Comparison of ENCODE assay signal across 17 mouse cellular contexts in the genomic region with DNA sequence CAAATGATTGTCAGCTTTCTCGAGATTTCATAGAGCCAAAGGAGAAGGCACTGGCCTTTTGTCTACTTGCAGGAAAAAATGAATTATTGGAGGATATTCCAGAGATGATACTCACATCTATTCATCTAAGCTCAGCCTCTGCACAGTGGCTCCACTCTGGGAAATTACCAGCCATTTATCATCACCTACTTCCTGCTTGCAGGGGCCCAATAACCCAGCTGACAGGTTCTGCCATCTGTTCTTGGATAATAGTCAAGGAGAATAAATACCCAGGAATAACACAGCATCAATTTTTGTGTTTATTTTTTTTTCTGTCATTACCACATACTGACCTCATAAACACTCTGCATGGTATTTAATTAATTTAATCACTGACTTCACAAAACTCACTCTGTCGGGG.
"Had no signal": no experiment of that assay in that cellular context is flagged by ENCODE, and none has a peak within 500 bp of the region (broad histone marks: within the 10 kb centered on the region; RNA-seq: fewer than 3 reads in every experiment).

No protein-coding gene starts in this region.

- H3K4me3 ChIP-seq: layer of hippocampus, adult 2 months; limb, embryonic 12.5 days; liver, embryonic 13.5 days; lung, embryonic 15.5 days; megakaryocyte, embryonic 14.5 days; stomach, embryonic 15.5 days had no signal

- H3K36me3 ChIP-seq: limb, embryonic 12.5 days; liver, embryonic 13.5 days; lung, embryonic 15.5 days; stomach, embryonic 15.5 days had no signal

- H3K27ac ChIP-seq: layer of hippocampus, adult 2 months; limb, embryonic 12.5 days; liver, embryonic 13.5 days; lung, embryonic 15.5 days; macrophage; stomach, embryonic 15.5 days had no signal

- DNase-seq: kidney, postnatal 4 days; liver; liver, embryonic 13.5 days; liver, postnatal 0 days; lung, postnatal 14 days; right cerebral cortex, postnatal 14 days; thymus, adult 2 months; thymus, postnatal 25 days had no signal

- H3K9ac ChIP-seq: limb, embryonic 12.5 days; liver, embryonic 13.5 days; liver, postnatal 0 days; lung, embryonic 15.5 days; stomach, embryonic 15.5 days had no signal

- H3K27me3 ChIP-seq: limb, embryonic 12.5 days; liver, embryonic 13.5 days; lung, embryonic 15.5 days; megakaryocyte, embryonic 14.5 days; stomach, embryonic 15.5 days had no signal

- H3K4me2 ChIP-seq: limb, embryonic 12.5 days; liver, embryonic 13.5 days; lung, embryonic 15.5 days; midbrain, embryonic 11.5 days; stomach, embryonic 15.5 days had no signal

- H3K9me3 ChIP-seq: limb, embryonic 12.5 days; liver, embryonic 13.5 days; lung, embryonic 15.5 days; megakaryocyte, embryonic 14.5 days; stomach, embryonic 15.5 days had no signal

- H3K4me1 ChIP-seq: limb, embryonic 12.5 days; liver, embryonic 13.5 days; lung, embryonic 15.5 days; megakaryocyte, embryonic 14.5 days; stomach, embryonic 15.5 days had no signal

- ATAC-seq: intestine, postnatal 0 days; liver, postnatal 0 days; midbrain, embryonic 16.5 days had no signal
